Mouse (Mus musculus) spleen, adult 2 months (tissue): ENCODE measurements at regions not wholly inside any gene's neighbourhood (a gene's known extent, or its start where the extent isn't known, plus 50 kb on each side); places are given as distances from the start of the nearest gene placed in this dataset.

ENCODE experiments used
- CTCF ChIP-seq: fragments of 200-500 bp; IDR thresholded peaks from 2 replicates; pipeline ENCODE4 v1.5.1; 2011; ENCODE audit warnings: mild to moderate bottlenecking, inconsistent platforms; ENCODE audit not compliant: insufficient read depth, insufficient read length, insufficient replicate concordance; ENCODE audit errors: extremely low read depth
- POLR2A ChIP-seq: fragments of 200-500 bp; IDR thresholded peaks from 2 replicates; pipeline ENCODE4 v1.6.1; 2011; ENCODE audit warnings: low read depth, low read length, inconsistent platforms

GRCm38 (mm10) chr13:26009131-26009530 lies 738.8 kb upstream of the Nrsn1 start:
- TF ChIP-seq CTCF: no peak
- TF ChIP-seq POLR2A: no peak
